Mouse (Mus musculus) mesoderm, embryonic 11.5 days (tissue): ENCODE results near the gene Atp8a2.
"Not testable (repeated sequence)": the region's sequence is repeated elsewhere in the genome, so short reads cannot be mapped to it uniquely, and the experiment has no call there.

Experiments used
- DNase-seq: peaks from one replicate; pipeline ENCODE4 v3.0.0-alpha.2; 2012; ENCODE audit warnings: low read depth, low spot score

Atp8a2 gene

DNA sequence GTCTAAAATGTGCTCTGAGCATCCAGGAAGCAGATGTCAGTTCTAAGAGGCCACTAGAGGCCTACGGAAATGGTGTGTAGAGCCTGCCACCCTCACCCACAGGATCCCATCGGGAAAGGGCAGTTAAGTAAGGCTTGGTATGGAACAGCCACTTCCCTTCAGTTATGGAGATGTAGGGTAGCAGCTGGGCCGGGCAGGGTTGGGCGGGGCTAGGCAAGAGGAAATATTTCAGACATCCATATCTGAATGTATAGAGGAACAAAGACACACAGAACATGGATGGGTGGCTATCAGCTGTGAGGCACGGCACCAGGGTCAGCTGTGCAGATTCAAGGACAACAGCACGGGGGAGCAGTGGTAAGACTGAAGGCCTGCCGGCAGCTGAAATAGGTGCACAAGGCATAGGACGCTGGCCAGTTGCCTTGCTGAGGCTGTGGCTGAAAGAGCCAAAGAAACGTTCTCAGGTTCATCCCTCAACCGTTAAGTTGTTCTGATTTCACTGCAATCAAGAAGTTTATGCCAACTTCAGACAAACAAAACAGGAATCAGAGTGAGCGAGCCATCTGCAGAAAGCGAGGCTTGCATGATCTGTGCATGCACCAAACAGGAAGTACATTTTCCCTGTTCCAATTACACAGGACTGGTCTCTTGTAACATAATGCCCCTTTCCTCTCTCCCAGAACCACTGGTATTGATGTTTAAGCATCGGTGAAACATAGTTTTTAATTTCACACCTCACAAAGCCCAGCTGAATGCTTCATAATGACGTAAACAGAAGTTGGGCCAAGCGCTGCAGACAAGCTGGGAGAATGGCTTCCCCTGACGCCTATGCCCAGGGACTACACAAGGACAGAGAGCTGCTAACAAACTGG, 549.9 kb downstream of the Atp8a2 start:
- no peak for DNase-seq

GRCm38 (mm10) chr14:59644896-59645295, 552.1 kb downstream of the Atp8a2 start:
- no peak for DNase-seq

DNA sequence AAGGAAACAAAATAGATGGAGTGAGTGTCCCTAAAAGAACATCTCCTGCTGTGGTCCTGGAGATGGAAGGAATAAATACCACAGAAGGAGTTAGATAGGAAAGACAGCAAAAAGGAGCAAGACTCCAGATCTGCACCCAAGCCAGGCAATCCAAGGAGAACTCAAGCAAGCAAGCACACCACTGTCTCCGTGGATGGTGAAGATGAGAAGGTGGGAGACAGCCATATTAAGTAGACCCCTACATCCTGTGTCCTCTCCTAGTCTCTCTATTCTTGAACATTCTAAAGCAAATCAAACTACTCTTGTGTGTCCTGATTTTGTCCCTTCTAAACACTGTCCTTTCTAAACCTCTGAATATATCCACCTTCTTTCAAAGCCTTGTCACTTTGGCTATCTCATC, 552.8 kb downstream of the Atp8a2 start:
- no peak for DNase-seq

GRCm38 (mm10) chr14:59643582-59643981, 553.4 kb downstream of the Atp8a2 start:
- DNase-seq = no peak

- DNase-seq = peak; percentile 65
These were observed 555.1 kb downstream of the Atp8a2 start for GRCm38 (mm10) chr14:59641856-59642255.

DNA sequence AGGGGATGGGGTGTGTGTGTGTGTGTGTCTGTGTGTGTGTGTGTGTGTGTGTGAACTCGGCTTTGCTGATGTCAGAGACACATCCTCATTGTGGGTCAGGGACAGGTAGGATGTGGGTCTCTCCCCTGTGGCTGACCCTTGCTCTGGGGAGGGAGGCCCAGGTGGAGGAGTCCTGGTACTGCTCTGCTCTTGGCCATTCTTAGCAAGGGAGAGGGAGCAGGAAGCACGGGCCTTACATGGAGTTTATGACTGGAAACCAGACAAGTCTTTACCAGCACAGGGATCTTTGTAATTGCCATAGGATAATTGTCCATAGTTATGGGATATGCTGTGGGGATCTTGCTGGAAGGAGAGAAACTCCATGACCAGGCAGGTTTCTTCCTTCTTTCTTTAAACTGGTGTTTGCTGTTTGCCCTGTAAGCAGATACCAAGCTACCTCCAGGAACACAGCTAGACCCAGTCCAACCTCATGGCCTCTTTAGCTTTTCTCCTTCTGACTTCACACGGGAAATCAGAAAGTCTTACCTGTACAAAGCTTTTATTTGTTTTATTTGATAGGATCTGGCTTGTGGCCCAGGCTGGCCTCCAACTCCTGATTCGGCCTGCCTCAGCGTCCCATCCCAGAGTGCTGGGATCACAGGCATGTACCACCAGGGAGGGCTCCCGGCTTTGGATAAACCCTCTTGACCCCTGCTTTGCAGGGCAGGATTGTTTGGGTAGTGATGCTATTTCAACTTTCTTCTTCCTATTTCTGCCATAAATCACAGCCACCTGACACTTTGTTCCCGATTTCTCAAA, 557.9 kb downstream of the Atp8a2 start:
- DNase-seq = peak; percentile 30

DNA sequence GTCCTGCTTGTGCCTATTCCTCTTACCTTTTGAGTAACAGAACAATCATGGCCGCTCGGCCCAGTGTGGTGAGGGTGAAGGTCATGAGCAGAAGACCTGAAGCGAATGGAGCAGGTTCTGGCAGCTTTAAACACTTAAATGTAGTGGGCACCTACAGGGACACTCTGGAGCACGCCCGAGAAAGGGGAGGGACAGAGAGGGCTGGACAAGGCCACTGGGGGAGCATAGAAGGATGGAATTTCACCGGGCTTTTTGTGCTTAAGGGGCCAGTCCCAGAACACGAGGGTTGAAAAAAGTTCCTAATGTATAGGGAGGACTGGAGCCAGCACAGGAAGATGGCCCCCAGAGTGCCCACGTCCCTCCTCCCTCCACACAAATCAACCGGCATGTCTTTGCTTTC, 563.0 kb downstream of the Atp8a2 start:
- no peak for DNase-seq

DNA sequence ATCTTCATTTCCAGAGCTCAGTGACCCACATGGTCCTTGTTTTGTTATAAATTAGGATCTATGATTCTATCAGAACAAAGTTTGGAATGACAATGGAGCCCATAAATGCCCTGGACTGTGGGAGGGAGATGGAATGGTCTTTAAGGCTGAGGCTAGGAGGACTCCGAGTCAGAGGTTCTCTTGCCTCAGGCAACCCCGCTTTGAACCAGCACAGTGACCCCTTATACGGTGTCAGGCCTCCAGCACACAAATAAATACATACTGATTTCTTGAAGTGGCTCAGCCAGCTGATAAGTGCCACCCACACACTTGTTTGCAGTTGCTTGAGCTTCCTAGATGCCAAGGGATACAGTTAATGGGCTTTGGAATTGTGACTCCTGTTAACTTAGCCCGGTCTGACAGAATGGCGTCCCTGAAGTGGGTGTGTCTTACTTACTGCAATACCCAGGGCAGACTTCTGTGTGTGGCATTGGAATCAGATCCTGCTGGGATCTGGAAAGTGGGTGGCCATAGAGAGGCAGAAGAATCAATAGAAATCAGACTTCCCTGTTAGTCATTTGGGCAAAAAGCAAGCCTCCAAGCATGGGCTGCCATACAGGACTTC, 563.6 kb downstream of the Atp8a2 start:
- no peak for DNase-seq

DNA sequence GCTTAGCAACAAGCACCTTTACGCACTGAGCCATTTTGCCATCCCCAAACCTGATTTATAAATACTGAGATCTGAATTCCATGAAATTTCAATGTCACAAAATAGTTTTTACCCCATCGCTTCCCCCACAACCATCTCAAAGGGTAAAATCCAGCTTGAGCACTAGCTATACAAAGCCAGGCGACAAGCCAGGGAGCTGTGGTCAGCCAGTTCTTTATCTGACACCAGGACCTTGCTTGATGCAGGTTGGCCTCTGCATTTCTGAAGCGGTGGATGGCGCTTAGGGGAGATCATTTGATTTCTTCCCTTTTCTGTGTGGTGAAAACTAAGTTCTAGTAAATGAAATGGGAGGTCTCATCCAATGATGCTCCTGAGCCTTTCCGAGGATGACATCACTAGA, 564.9 kb downstream of the Atp8a2 start:
- DNase-seq = no peak

- DNase-seq = no peak
These were observed 566.9 kb downstream of the Atp8a2 start for GRCm38 (mm10) chr14:59630096-59630495.

GRCm38 (mm10) chr14:59629308-59629707, 567.7 kb downstream of the Atp8a2 start:
- DNase-seq = no peak

DNA sequence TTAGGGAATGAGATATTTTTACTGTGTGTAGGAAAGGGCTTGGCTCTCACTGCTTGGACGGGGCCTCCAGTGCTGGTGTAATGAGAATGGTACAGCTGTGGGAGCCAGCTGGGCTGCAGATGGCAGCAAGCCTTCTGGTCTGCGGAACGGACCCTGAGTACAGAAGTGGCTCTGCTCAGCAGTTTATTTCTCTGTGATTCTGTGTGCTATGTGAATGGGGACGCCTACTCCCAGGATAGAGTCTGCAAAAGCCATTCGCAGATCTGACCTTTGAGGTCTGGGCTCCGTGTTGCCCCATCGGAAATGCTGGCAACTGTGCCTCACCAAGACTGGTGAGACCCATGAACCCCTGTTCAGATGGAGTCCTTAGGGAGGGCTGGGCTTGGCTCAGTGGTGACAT, 569.2 kb downstream of the Atp8a2 start:
- DNase-seq = peak; percentile 58

GRCm38 (mm10) chr14:59627142-59627680, 569.8 kb downstream of the Atp8a2 start:
- no peak for DNase-seq

GRCm38 (mm10) chr14:59626711-59627110, 570.3 kb downstream of the Atp8a2 start:
- DNase-seq = no peak

- DNase-seq = peak; percentile 73
These were observed 571.1 kb downstream of the Atp8a2 start for GRCm38 (mm10) chr14:59625806-59626364.

- peak; percentile 91 for DNase-seq
These were observed 571.7 kb downstream of the Atp8a2 start, which contains the start of gene Shisa2 for GRCm38 (mm10) chr14:59625158-59625805. Gene Shisa2 (plus strand): TSS chr14:59625308.

DNA sequence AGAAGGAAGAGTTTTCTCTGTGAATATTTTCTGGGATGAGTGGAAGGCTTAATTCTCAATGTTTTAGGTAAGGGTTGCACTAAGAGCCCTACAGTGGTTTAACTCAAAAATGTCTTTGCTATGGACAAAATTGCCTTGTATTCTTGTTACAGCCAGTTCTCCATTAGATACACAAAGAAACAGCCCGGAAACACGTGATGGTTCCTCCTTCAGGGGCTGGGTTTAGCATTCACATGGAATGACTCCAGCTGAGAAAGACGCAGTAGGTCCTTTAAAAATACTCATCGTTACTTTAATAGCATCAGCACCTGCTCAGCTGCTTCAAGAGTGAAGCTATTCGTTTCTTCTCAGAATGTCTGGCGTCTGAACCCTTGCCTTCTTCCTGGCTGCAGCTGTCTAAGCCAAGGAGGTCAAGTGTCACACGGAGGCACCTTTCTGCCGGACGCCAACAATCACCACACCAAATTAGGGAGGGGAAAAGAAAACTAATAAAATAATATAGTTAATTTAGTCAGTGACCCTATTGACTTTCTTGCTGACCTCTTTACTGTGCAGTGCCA, 572.6 kb downstream of the Atp8a2 start:
- no peak for DNase-seq

DNA sequence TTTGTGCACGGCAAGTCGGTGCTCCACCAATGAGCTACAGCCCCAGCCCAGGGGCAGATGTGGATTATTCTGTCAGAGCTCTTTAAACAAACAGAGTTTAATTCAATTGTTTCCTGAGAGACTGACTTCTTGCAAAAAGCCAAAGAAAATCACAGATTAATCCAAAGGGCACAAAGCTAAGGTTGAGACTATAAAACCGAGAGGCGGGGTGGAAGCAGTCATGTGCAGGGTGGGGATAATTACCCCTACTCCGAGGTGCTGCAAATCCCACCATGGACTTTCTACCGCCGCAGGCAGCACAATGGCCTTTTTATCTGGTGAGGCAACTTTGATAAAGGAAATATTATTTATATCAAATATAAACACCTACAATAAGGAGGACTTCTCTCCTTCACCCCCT, 580.2 kb downstream of the Atp8a2 start:
- no peak for DNase-seq

DNA sequence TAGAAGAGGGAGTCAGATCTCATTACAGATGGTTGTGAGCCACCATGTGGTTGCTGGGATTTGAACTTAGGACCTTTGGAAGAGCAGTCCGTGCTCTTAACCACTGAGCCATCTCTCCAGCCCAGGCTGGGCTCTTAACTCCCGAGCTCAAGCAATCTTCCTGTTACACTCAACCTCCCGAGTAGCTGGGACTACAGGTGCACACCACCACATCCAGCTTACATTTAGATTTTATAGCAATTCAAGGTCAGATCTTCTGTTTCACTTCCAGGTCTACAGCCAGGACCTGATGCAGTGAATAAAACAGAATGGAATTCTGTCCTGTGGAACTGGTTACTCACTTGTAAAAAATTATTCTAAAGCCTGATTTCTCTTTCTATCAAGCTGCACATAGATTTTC, 582.8 kb downstream of the Atp8a2 start:
- DNase-seq = not testable (repeated sequence)

GRCm38 (mm10) chr14:59612920-59613625, 583.9 kb downstream of the Atp8a2 start:
- DNase-seq = peak; percentile 77
